Mouse (Mus musculus): ENCODE data around the gene Mat1a. TPM values are rescaled to one million over a fixed set of nuclear protein-coding genes. Genes with fewer than 3 reads are reported as not detected.

The Mat1a gene
- under 1 TPM in 1 of 2 experiments, not detected in 1; 0.52 TPM for total RNA-seq (2021)
- long read RNA-seq, experiment 1 = 0 reads
- long read RNA-seq, experiment 2 = 0 reads

- no peak for DNase-seq
Observed at GRCm38 (mm10) chr14:41104853-41105444, at the start of gene Mat1a. Gene Mat1a, plus strand, starts transcription at chr14:41105035.

- DNase-seq = no peak
Observed at GRCm38 (mm10) chr14:41065168-41065567, 39.7 kb upstream of the Mat1a start.

- DNase-seq = no peak
Observed at GRCm38 (mm10) chr14:41066416-41066815, 38.4 kb upstream of the Mat1a start.

- no peak for DNase-seq
Observed at GRCm38 (mm10) chr14:41069108-41069507, 35.7 kb upstream of the Mat1a start, which contains the start of gene Dydc2. Gene Dydc2, minus strand, starts transcription at chr14:41069208.

- DNase-seq = no peak
Observed at GRCm38 (mm10) chr14:41070343-41070742, 34.5 kb upstream of the Mat1a start.

GRCm38 (mm10) chr14:41072229-41072943 lies 32.4 kb upstream of the Mat1a start, which contains the start of gene Dydc1:
Gene Dydc1, plus strand, starts transcription at chr14:41072911.
- peak; percentile 66 for DNase-seq

GRCm38 (mm10) chr14:41072944-41073275 lies 31.9 kb upstream of the Mat1a start:
- DNase-seq = no peak

GRCm38 (mm10) chr14:41082408-41082807 lies 22.4 kb upstream of the Mat1a start:
- no peak for DNase-seq

- DNase-seq = no peak
Observed at GRCm38 (mm10) chr14:41087509-41087908, 17.3 kb upstream of the Mat1a start.

- no peak for DNase-seq
Observed at GRCm38 (mm10) chr14:41090777-41091176, 14.1 kb upstream of the Mat1a start.

GRCm38 (mm10) chr14:41094114-41094513 lies 10.7 kb upstream of the Mat1a start:
- DNase-seq = no peak

- no peak for DNase-seq
Observed at GRCm38 (mm10) chr14:41096296-41096860, 8.5 kb upstream of the Mat1a start.

- DNase-seq = no peak
Observed at GRCm38 (mm10) chr14:41098726-41099125, 6.1 kb upstream of the Mat1a start.

- no peak for DNase-seq
Observed at GRCm38 (mm10) chr14:41100712-41101111, 4.1 kb upstream of the Mat1a start.

- DNase-seq = no peak
Observed at GRCm38 (mm10) chr14:41101242-41101641, 3.6 kb upstream of the Mat1a start.

- no peak for DNase-seq
Observed at GRCm38 (mm10) chr14:41102269-41102668, 2.6 kb upstream of the Mat1a start.

GRCm38 (mm10) chr14:41111031-41111668 lies 6.3 kb downstream of the Mat1a start:
- no peak for DNase-seq

- DNase-seq = no peak
Observed at GRCm38 (mm10) chr14:41112944-41113343, 8.1 kb downstream of the Mat1a start.

- no peak for DNase-seq
Observed at GRCm38 (mm10) chr14:41116271-41116670, 11.4 kb downstream of the Mat1a start.

GRCm38 (mm10) chr14:41124683-41125082 lies 19.8 kb downstream of the Mat1a start:
- DNase-seq = no peak

GRCm38 (mm10) chr14:41127997-41128396 lies 23.2 kb downstream of the Mat1a start:
- no peak for DNase-seq

GRCm38 (mm10) chr14:41131540-41131939 lies 26.7 kb downstream of the Mat1a start, which contains the start of gene Sftpa1:
Gene Sftpa1, plus strand, starts transcription at chr14:41131782.
- no peak for DNase-seq

- no peak for DNase-seq
Observed at GRCm38 (mm10) chr14:41137006-41137405, 32.2 kb downstream of the Mat1a start.

Data from gastrocnemius, postnatal 10 days (tissue).